Mouse (Mus musculus): ENCODE measurements around the gene Rbbp6. TPM values are rescaled to one million over a fixed set of nuclear protein-coding genes. Genes with fewer than 3 reads are reported as not detected.

Gene Rbbp6
- 40.0 and 41.6 TPM in 2 replicates for polyA plus RNA-seq (2014; fragmentation: Nextera tagmentation; extraction: Ambion mirVana)

GRCm38 (mm10) chr7:122965386-122965785, at the start of gene Rbbp6:
TSS of gene Rbbp6 (plus strand) at chr7:122965686.
- H3K4me1 ChIP-seq (ENCODE audit: control insufficient read depth, insufficient read depth, low read length): no peaks in the 10 kb centered on the region
- H3K9me3 ChIP-seq (ENCODE audit: control insufficient read depth, low read length): no peaks in the 10 kb centered on the region
- no peak within 1 kb of the TSS for H3K9ac ChIP-seq (ENCODE audit: low read depth, low read length)
- no peak for ATAC-seq (ENCODE audit: low FRiP score, low TSS enrichment)
- no peak within 1 kb of the TSS for H3K4me3 ChIP-seq (ENCODE audit: low read length)
- H3K27me3 ChIP-seq (ENCODE audit: control insufficient read depth, insufficient read depth, low read length): no peaks in the 10 kb centered on the region
- no peak within 1 kb of the TSS for H3K4me2 ChIP-seq (replicated peaks; ENCODE audit: low read depth, low read length)
- 84% methylated on average over 5 of the region's 5 CpGs for WGBS
- no peak within 1 kb of the TSS for H3K27ac ChIP-seq (ENCODE audit: low read depth, low read length)
- H3K36me3 ChIP-seq (ENCODE audit: control insufficient read depth, insufficient read depth, low read length): no peaks in the 10 kb centered on the region

- Histone ChIP-seq H3K27ac (ENCODE audit: low read depth, low read length) (no peak overlapping the region), H3K9ac (ENCODE audit: low read depth, low read length) (no peak overlapping the region), H3K4me3 (ENCODE audit: low read length) (no peak overlapping the region), H3K9me3 (ENCODE audit: control insufficient read depth, low read length) (no peaks in the 10 kb centered on the region), H3K4me1 (ENCODE audit: control insufficient read depth, insufficient read depth, low read length) (no peaks in the 10 kb centered on the region), H3K27me3 (ENCODE audit: control insufficient read depth, insufficient read depth, low read length) (no peaks in the 10 kb centered on the region), H3K36me3 (ENCODE audit: control insufficient read depth, insufficient read depth, low read length) (no peaks in the 10 kb centered on the region), H3K4me2 (replicated peaks; ENCODE audit: low read depth, low read length) (no peak overlapping the region)
- ATAC-seq (ENCODE audit: low FRiP score, low TSS enrichment): no peak
- WGBS: 44% methylated on average over 13 of the region's 13 CpGs
Observed at GRCm38 (mm10) chr7:122919728-122920582, 45.5 kb upstream of the Rbbp6 start.

DNA sequence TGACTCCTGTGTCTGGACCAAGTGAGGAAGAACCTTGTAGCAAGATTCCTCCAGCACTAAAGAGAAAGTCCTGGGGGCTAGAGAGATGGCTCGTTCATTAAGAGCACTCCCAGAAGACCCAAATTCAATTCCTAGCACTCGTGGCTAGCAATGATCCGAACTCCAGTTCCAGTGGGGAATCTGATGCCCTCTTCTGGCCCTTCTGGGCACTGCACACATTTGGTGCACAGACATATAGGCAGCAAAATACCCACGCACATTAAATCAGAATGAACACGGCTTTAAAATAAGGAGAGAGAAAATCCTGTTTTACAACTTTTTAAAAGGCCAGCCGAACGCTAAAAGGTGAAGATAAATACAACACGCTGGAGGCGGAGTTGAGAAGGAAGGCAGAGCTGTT, 43.9 kb upstream of the Rbbp6 start:
- H3K27me3 ChIP-seq (ENCODE audit: control insufficient read depth, insufficient read depth, low read length): no peaks in the 10 kb centered on the region
- WGBS: 81% methylated on average over 9 of the region's 9 CpGs
- H3K9me3 ChIP-seq (ENCODE audit: control insufficient read depth, low read length): no peaks in the 10 kb centered on the region
- no peak overlapping the region for H3K9ac ChIP-seq (ENCODE audit: low read depth, low read length)
- no peak for ATAC-seq (ENCODE audit: low FRiP score, low TSS enrichment)
- H3K4me1 ChIP-seq (ENCODE audit: control insufficient read depth, insufficient read depth, low read length): no peaks in the 10 kb centered on the region
- H3K4me3 ChIP-seq (ENCODE audit: low read length): no peak overlapping the region
- no peak overlapping the region for H3K4me2 ChIP-seq (replicated peaks; ENCODE audit: low read depth, low read length)
- no peaks in the 10 kb centered on the region for H3K36me3 ChIP-seq (ENCODE audit: control insufficient read depth, insufficient read depth, low read length)
- H3K27ac ChIP-seq (ENCODE audit: low read depth, low read length): no peak overlapping the region

DNA sequence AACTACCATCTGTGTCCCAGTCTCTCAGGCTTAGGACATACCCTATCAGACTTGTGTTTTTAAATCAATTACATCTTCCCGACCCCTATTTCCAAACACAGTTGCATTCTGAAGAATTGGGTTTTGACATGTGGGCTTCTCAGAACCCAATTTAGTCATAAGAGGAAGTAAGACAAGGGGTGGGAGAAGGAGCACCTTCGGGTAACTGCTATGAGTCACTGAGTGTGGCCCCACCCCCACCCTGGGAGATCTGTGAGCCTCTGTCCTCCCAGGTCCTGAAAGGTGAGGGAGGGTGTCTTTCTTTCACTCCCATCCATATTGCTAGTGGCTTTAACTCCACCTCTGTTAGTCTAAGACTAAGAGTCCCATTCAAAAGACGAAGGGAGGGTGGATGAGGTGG, 41.2 kb upstream of the Rbbp6 start:
- no peaks in the 10 kb centered on the region for H3K9me3 ChIP-seq (ENCODE audit: control insufficient read depth, low read length)
- H3K27ac ChIP-seq (ENCODE audit: low read depth, low read length): no peak overlapping the region
- no peaks in the 10 kb centered on the region for H3K36me3 ChIP-seq (ENCODE audit: control insufficient read depth, insufficient read depth, low read length)
- no peaks in the 10 kb centered on the region for H3K27me3 ChIP-seq (ENCODE audit: control insufficient read depth, insufficient read depth, low read length)
- ATAC-seq (ENCODE audit: low FRiP score, low TSS enrichment): no peak
- no peaks in the 10 kb centered on the region for H3K4me1 ChIP-seq (ENCODE audit: control insufficient read depth, insufficient read depth, low read length)
- H3K4me3 ChIP-seq (ENCODE audit: low read length): no peak overlapping the region
- H3K9ac ChIP-seq (ENCODE audit: low read depth, low read length): no peak overlapping the region
- no peak overlapping the region for H3K4me2 ChIP-seq (replicated peaks; ENCODE audit: low read depth, low read length)
- 77% methylated on average over 3 of the region's 3 CpGs for WGBS

GRCm38 (mm10) chr7:122930494-122930893, 35.0 kb upstream of the Rbbp6 start:
- 42% methylated on average over 3 of the region's 3 CpGs for WGBS
- Histone ChIP-seq H3K9me3 (ENCODE audit: control insufficient read depth, low read length) (no peaks in the 10 kb centered on the region), H3K4me3 (ENCODE audit: low read length) (no peak overlapping the region), H3K4me2 (replicated peaks; ENCODE audit: low read depth, low read length) (no peak overlapping the region), H3K4me1 (ENCODE audit: control insufficient read depth, insufficient read depth, low read length) (no peaks in the 10 kb centered on the region), H3K36me3 (ENCODE audit: control insufficient read depth, insufficient read depth, low read length) (no peaks in the 10 kb centered on the region), H3K9ac (ENCODE audit: low read depth, low read length) (no peak overlapping the region), H3K27me3 (ENCODE audit: control insufficient read depth, insufficient read depth, low read length) (no peaks in the 10 kb centered on the region), H3K27ac (ENCODE audit: low read depth, low read length) (no peak overlapping the region)
- ATAC-seq (ENCODE audit: low FRiP score, low TSS enrichment): no peak

DNA sequence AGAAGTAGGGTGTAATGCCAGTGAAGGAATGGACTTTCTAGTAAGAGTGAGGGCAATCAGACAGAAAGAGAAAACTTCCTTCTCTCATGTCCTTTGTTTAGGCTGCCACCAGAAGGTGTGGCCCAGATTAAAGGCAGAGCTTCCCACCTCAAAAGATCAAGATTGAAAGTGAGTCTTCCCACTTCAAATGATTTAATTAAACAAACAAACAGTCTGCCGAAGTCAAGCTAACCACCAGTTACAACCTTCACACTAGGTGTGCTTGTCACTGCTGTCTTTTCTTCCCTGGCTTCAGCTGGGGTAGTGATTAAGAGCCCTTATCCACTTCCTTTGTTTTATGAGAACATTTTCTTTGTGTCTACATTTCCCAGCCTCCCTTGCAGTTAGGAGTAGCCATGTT, 33.3 kb upstream of the Rbbp6 start:
- Histone ChIP-seq H3K9me3 (ENCODE audit: control insufficient read depth, low read length) (no peaks in the 10 kb centered on the region), H3K4me3 (ENCODE audit: low read length) (no peak overlapping the region), H3K36me3 (ENCODE audit: control insufficient read depth, insufficient read depth, low read length) (no peaks in the 10 kb centered on the region), H3K27me3 (ENCODE audit: control insufficient read depth, insufficient read depth, low read length) (no peaks in the 10 kb centered on the region), H3K27ac (ENCODE audit: low read depth, low read length) (no peak overlapping the region), H3K9ac (ENCODE audit: low read depth, low read length) (no peak overlapping the region), H3K4me2 (replicated peaks; ENCODE audit: low read depth, low read length) (no peak overlapping the region), H3K4me1 (ENCODE audit: control insufficient read depth, insufficient read depth, low read length) (no peaks in the 10 kb centered on the region)
- ATAC-seq (ENCODE audit: low FRiP score, low TSS enrichment): no peak
- WGBS: 4% methylated on average over 1 of the region's 1 CpGs

- H3K4me1 ChIP-seq (ENCODE audit: control insufficient read depth, insufficient read depth, low read length): no peaks in the 10 kb centered on the region
- H3K4me3 ChIP-seq (ENCODE audit: low read length): no peak overlapping the region
- no peak overlapping the region for H3K27ac ChIP-seq (ENCODE audit: low read depth, low read length)
- H3K9me3 ChIP-seq (ENCODE audit: control insufficient read depth, low read length): no peaks in the 10 kb centered on the region
- H3K27me3 ChIP-seq (ENCODE audit: control insufficient read depth, insufficient read depth, low read length): no peaks in the 10 kb centered on the region
- no peak overlapping the region for H3K9ac ChIP-seq (ENCODE audit: low read depth, low read length)
- H3K4me2 ChIP-seq (replicated peaks; ENCODE audit: low read depth, low read length): no peak overlapping the region
- H3K36me3 ChIP-seq (ENCODE audit: control insufficient read depth, insufficient read depth, low read length): no peaks in the 10 kb centered on the region
- no peak for ATAC-seq (ENCODE audit: low FRiP score, low TSS enrichment)
Observed at GRCm38 (mm10) chr7:122936626-122937025, 28.9 kb upstream of the Rbbp6 start.

- no peak overlapping the region for H3K4me2 ChIP-seq (replicated peaks; ENCODE audit: low read depth, low read length)
- no peaks in the 10 kb centered on the region for H3K36me3 ChIP-seq (ENCODE audit: control insufficient read depth, insufficient read depth, low read length)
- H3K9ac ChIP-seq (ENCODE audit: low read depth, low read length): no peak overlapping the region
- no peak for ATAC-seq (ENCODE audit: low FRiP score, low TSS enrichment)
- no peaks in the 10 kb centered on the region for H3K9me3 ChIP-seq (ENCODE audit: control insufficient read depth, low read length)
- H3K27me3 ChIP-seq (ENCODE audit: control insufficient read depth, insufficient read depth, low read length): no peaks in the 10 kb centered on the region
- 87% methylated on average over 1 of the region's 1 CpGs for WGBS
- no peaks in the 10 kb centered on the region for H3K4me1 ChIP-seq (ENCODE audit: control insufficient read depth, insufficient read depth, low read length)
- H3K27ac ChIP-seq (ENCODE audit: low read depth, low read length): no peak overlapping the region
- no peak overlapping the region for H3K4me3 ChIP-seq (ENCODE audit: low read length)
Observed at GRCm38 (mm10) chr7:122938197-122938596, 27.3 kb upstream of the Rbbp6 start.

- Histone ChIP-seq H3K4me1 (ENCODE audit: control insufficient read depth, insufficient read depth, low read length) (no peaks in the 10 kb centered on the region), H3K4me2 (replicated peaks; ENCODE audit: low read depth, low read length) (no peak overlapping the region), H3K36me3 (ENCODE audit: control insufficient read depth, insufficient read depth, low read length) (no peaks in the 10 kb centered on the region), H3K4me3 (ENCODE audit: low read length) (no peak overlapping the region), H3K27me3 (ENCODE audit: control insufficient read depth, insufficient read depth, low read length) (no peaks in the 10 kb centered on the region), H3K9me3 (ENCODE audit: control insufficient read depth, low read length) (no peaks in the 10 kb centered on the region), H3K9ac (ENCODE audit: low read depth, low read length) (no peak overlapping the region), H3K27ac (ENCODE audit: low read depth, low read length) (no peak overlapping the region)
- ATAC-seq (ENCODE audit: low FRiP score, low TSS enrichment): no peak
- 82% methylated on average over 3 of the region's 3 CpGs for WGBS
Observed at GRCm38 (mm10) chr7:122939181-122939580, 26.3 kb upstream of the Rbbp6 start.
